Mouse (Mus musculus): ENCODE results near the gene Chrdl2. TPM values are rescaled to one million over a fixed set of nuclear protein-coding genes. Genes with fewer than 3 reads are reported as not detected.
"Not testable (repeated sequence)": the region's sequence is repeated elsewhere in the genome, so short reads cannot be mapped to it uniquely, and the experiment has no call there.

Chrdl2 gene
- total RNA-seq, 4 experiments from 2014 or later, result not detected

DNA sequence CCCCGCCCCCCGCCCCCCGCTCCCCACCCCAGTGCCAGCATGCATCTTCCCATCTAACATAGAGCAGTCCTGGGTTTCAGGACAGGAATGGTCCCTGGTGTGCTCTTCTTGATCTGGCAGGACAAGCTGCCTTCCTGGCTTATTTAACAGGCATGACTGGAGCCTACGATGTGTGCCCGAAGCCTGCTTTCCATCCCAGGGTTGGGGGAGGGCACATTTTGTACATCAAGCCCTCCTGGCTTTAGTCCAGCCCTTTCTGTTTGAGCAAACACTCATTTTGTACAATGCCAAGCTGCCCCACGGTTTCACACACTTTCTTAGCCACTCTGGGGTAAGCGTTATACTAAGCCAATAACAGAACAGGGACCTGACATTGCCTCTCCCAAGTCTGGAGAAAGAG is 30.1 kb downstream of the Chrdl2 start:
- no peak for DNase-seq (ENCODE audit: low spot score)

DNA sequence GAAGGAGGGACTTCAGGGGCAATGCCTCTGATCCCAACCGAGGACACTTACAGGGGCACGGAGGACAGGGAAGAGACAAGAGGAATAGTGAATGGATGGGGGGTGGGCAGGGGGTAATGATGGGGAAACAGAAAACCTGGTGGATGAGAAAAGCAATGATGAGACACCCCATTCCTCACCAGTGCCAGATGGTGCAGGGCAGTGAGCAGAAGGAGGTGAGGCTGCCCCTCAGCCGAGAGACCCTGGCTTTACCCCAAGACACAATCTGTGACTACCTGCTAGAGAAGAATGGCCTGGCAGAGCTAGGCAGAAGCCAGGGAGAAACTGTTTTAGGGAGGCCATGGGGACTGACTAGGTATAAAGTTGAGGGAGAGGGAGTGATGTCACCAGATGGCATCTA is 30.5 kb downstream of the Chrdl2 start:
- no peak for DNase-seq (ENCODE audit: low spot score)

DNA sequence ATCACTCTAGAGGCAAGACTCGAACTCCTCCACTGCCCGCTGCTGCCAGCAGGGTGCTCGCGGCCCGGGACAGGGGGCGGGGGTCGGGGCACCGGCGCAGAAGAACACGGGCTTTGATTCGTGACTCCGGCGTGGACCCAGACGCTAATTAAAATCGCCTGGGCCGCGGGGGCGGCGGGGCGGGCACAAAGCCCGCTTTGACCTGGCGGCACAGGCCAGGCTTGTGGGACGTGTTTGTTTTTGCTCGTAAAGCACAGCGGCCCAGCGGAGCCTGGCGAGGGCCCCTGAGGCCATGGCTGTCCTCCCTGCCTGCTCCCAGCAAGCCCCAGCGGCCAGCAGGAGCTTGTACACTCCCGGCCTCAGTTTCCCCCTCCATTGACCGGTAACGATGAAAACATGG is 36.1 kb downstream of the Chrdl2 start:
- no peak for DNase-seq (ENCODE audit: low spot score)

DNA sequence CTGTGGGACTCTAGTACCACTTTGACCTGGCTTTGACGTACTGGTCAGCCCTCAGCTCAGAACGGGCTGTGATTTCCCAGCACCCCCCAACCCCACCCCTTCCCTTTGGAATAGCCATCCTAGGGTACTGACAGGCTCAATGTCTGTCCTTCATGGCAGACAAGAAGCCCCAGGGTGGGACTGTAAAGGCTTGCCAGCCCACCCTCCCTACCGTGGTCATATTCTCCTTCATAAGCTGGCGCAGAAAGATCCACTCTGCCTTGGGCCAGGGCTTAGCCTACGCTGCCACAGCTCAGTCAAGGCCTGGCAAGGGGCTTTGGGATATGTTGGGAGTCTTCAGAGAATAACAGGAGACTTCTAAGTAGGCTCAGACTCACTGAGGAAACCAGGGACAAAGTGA is 37.1 kb downstream of the Chrdl2 start:
- DNase-seq (ENCODE audit: low spot score), result no peak

DNA sequence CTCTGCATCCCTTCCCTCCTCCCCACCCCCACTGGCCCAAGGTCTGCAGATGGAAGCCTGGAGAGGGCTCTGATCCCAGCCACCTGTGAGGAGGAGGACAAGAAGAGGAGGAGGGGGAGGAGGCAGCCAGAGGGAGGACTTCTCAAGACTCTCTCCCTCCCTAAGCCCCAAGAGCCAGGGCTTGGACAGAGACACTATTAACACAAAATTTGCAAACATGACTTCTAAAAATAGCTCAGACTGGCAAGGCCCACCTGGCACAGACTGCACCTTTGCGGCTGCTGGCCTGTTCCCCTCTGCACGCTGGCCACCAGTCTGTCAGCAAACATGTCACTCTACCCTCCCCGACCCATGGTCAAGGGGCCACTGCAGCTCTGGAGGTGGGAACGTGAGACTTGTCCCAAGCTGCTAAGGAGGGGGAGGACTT is 37.6 kb downstream of the Chrdl2 start:
- no peak for DNase-seq (ENCODE audit: low spot score)

DNA sequence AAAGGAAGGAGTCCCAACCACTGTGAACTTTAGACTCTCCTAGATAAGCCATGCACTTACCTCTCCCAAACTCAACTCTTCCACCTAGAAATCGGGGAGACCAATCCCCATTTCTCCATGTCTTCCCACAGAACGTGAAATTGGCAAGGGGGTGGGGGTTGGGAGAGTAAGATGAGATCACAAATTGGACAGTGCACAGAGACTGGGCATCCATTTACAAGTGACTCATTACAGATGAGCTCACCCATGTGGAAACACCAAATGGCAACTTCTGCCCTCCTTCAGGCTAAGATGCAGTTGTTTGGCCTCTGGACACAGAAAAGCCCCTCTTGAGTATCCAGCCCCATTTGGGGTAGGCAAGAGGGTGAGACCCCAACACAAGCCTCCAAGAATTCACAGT is 40.5 kb downstream of the Chrdl2 start:
- no peak for DNase-seq (ENCODE audit: low spot score)

DNA sequence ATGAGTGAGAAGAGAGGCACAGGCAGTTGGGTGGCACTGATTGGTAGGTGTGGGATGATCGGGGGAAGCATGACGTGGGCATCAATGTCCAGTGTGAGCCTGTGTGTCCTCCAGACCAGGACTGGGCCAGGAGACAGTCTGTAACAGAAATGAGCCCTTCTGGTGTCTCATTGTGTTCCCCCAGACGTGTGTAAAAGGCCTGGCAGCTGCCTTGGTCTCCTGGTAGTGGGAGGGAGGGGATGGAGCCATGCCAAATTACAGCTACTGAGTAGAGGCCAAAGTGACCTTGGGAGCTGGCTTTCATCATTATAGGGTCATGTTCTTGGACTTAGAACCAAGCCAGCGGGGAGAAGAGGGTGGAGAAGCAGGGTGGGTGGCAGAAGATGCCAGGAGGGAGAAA is 45.9 kb downstream of the Chrdl2 start:
- no peak for DNase-seq (ENCODE audit: low spot score)

DNA sequence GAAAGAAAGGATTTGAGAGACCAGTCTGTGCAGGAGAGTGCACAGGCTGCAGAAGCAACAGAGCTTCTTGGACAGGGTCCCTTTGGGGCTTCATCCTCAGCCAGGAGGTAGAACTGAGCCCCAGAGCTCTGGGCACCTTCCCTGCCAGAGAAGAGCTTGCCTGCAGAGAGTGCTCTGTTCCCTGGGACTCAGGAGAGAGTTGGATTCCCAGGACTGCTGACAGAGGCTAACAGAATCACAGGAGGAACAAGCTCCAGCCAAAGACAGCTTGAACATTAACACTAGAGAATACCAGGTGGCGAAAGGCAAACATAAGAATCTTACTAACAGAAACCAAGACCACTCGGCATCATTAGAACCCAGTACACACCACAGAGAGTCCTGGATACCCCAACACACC is 47.0 kb downstream of the Chrdl2 start:
- DNase-seq (ENCODE audit: low spot score), result not testable (repeated sequence)

DNA sequence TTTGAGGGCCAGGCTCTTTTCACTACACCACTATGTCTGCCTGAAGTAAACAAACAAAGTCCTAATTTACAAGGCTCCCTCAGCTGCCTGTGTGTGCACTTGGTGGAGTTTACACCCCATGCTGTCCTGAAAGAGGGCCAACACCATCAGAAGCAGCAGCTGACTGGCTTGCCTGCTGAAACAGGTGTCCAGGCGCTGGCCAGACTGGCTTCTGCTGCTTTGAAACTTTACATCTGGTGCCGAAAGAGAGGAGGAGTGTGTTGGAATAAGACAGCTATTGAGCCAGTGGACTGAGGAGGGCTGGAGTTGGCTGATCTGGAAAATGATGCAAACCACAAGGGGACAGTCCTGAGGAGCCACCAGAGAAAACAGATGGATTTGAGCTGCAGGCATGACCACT is 68.0 kb downstream of the Chrdl2 start:
- peak; percentile 36 for DNase-seq (ENCODE audit: low spot score)

DNA sequence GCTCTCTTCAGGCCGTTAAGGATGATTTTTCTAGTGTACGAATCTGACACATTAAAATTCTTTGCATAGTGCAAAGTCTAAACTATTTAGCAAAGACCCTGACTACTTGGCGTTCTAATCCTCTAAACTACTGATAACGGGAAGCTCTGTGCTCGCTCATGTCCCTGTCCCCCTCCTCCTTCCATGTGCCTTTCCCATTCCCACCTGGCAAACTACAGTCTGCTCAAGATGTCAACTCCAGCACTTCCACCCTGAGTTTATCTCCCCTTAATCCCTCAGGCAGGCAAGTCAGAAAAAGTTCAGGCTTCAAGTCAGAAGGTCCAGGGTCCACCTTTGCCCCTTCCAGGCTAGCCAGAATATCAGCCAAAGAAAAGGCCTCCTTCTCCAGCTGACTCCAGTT is 70.3 kb downstream of the Chrdl2 start:
- no peak for DNase-seq (ENCODE audit: low spot score)

DNA sequence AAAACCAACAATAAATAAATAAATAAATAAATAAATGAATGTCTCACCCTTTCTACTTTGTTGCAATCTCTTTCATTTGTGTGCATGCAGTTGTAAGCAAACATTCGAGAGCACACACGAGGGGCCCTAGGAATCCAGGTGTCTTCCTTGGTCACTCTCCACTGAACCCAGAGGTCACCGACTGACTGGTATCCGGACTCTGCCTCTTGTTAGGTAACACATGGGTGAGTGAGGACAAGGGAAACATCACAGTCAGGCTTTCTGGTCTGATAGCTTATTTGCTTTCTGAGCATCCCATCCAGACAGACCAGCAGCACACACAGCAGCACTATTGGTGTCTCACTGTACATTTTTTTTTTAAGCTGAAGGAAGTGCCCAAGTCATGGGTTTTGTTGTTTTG is 71.1 kb downstream of the Chrdl2 start:
- DNase-seq (ENCODE audit: low spot score), result no peak

DNA sequence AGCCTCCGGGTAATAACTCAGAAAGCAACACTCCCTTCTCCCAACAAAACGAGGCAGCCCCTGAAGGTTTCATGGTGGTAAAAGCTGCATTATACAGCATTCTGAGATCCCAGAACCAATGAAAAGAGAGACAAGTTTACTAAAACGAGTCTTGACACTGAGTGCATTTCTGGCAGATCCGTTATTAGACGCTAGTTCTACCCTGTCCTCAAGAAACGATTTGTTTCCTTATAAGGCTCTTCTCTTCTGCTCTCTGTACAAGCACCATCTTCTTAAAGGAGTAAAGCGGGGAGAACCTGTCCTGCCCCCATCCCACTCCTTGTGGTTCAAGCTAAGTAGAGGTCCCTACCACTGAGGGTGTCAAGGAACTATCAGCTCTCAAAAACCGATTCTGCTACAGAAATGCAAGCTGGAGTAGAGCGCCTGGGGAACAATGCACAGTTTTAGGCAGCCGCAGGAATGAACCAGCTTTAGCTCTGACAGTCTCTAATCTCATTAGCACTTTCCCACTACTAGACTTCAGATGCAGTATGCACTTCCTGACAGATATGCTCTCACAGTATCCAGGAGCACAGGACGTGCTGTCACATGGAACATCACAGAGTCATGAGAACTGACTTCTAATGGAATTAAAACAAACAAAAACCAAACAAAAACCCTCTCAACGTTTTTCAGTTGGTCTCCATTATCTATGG is 74.3 kb downstream of the Chrdl2 start:
- no peak for DNase-seq (ENCODE audit: low spot score)

DNA sequence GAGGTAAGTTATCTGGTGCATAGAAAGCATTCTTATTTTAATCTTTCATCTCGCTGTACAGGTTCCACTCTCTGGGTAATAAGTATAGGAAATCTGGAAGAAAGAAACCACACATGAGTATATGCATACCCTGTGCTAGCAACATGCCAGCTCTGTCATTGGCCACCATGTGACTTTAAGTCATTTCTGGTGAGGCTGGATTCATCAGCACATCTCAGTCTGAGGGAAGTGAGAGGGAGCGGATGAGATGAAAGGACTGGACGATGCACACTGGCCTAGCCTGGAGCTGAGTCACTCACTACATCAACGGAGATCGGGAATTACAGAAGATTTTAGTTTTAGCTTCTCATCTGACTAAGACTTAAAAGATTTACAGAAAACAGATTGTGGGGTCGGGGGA is 76.9 kb downstream of the Chrdl2 start:
- DNase-seq (ENCODE audit: low spot score), result no peak

DNA sequence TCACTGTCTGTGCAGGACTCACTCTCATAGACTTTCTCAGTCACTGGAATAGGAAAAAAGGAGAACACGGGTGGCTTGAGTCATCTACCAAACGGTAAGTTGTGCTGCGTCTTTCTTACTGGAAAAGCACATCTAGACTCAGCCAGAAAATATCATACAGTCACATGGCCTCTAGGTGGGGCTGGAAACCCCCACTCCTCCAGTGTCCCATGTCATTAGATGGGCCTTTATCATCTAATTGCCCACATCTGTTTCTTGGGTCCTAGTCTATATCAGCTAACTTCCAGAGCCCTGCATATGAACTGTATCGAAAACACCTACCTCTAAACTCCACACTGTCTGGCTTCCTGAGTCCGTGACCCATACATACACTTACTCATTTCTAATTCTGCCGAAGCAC is 77.8 kb downstream of the Chrdl2 start:
- no peak for DNase-seq (ENCODE audit: low spot score)

Other genes with a start within 250 kb of the Chrdl2 start
- gene Olfr521, start 242.7 kb upstream of the Chrdl2 start, total RNA-seq (2022), result not detected
- gene Neu3, start 177.8 kb upstream of the Chrdl2 start, total RNA-seq (2022), result 1 to 10 TPM; 3.3 to 5.4 (median 4.8) TPM
- not detected for gene Xrra1, start 147.1 kb upstream of the Chrdl2 start, total RNA-seq (2022)
- gene Spcs2, start 142.7 kb upstream of the Chrdl2 start, total RNA-seq (2022), result 10 to 100 TPM; 60.3 to 67.9 (median 63.1) TPM
- 10 to 100 TPM in 1 of 4 experiments, 1 to 10 TPM in 3; 8.1 to 10.5 (median 9.4) TPM for gene Rnf169, start 25.7 kb upstream of the Chrdl2 start, total RNA-seq (2022)
- 1 to 10 TPM; 7.5 to 9.4 (median 8.9) TPM for gene Pold3, start 115.4 kb downstream of the Chrdl2 start, total RNA-seq (2022)
- gene Lipt2, start 153.1 kb downstream of the Chrdl2 start, total RNA-seq (2022), result 1 to 10 TPM; 4.4 to 6.3 (median 5.4) TPM
- gene Kcne3, start 170.3 kb downstream of the Chrdl2 start, total RNA-seq (2022), result 1 to 10 TPM in 1 of 4 experiments, under 1 TPM in 3; 0.28 to 1.5 (median 0.66) TPM
- gene Pgm2l1, start 221.2 kb downstream of the Chrdl2 start, total RNA-seq (2022), result 1 to 10 TPM; 5.5 to 7.9 (median 7.2) TPM

All from heart, adult 8-10 months (tissue).